Mouse (Mus musculus) brain, adult 2 months (tissue): ENCODE measurements at regions not wholly inside any gene's neighbourhood (a gene's known extent, or its start where the extent isn't known, plus 50 kb on each side); places are given as distances from the start of the nearest gene placed in this dataset.

Source experiments
- DNase-seq: peaks from one replicate; pipeline ENCODE4 v3.0.0; 2011; ENCODE audit warnings: low read depth, low spot score

- DNase-seq, result peak; percentile 7
These were observed 1818.5 kb downstream of the Diaph2 start for GRCm38 (mm10) chrX:131568026-131568425.

GRCm38 (mm10) chrX:131583040-131583439 is 1833.5 kb downstream of the Diaph2 start:
- DNase-seq, result no peak
